Mouse (Mus musculus): ENCODE measurements around the gene Gm20422.

GRCm38 (mm10) chr8:69789105-69789504, 14.4 kb upstream of the Gm20422 start:
- no peak for TF ChIP-seq HCFC1 (IDR thresholded peaks at IDR 0.05; ENCODE audit: borderline replicate concordance, insufficient read depth, low read length)
- TF ChIP-seq ZC3H11A (IDR thresholded peaks at IDR 0.05; ENCODE audit: borderline replicate concordance, low read depth, low read length): no peak
- TF ChIP-seq MAFK (IDR thresholded peaks at IDR 0.05; ENCODE audit: insufficient read depth, low read depth, low read length): no peak
- no peak for TF ChIP-seq CHD2 (IDR thresholded peaks at IDR 0.05; ENCODE audit: low read depth, low read length)
- TF ChIP-seq ZNF384 (IDR thresholded peaks at IDR 0.05; ENCODE audit: low read depth, low read length): no peak

Measured in ES-E14 (cell line).